9 mouse cellular contexts compared by ENCODE assay signal in the genomic region with DNA sequence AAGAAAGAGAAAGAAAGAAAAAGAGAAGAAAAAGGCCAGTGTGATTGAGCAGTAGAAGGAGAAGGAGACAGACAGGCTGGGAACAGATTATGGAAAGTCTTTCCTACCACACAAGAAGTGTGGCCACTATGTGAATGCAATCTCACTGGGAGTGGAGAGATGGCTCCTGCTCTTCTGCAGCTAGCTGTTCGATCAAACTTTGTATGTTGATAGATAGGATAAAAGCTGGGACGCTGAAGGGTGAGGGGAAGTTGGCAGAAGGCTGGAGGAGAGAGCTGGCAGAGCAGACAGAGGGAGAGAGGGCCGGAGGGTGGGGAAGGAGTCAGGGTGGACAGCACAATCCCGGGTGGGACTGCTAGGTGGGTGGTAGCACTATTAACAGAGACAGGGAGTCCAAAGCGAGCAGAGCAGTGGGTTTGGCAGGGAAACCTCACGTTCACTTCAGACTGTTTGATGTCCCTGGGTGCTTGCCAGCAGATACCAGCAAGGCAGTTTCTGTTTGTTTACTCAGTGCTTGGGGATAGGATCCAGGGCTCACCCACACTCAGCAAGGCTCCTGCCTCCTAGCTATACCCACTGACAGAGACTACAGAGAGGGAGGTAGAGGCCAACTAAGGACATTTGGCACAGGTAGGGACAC. TPM values are rescaled to one million over a fixed set of nuclear protein-coding genes. Genes with fewer than 3 reads are reported as not detected.
DNase-seq lines count a peak whose midpoint lies in the region; ATAC-seq and TF ChIP-seq lines count a peak whose summit lies in the region.
"Had no signal": no experiment of that assay in that cellular context is flagged by ENCODE, and none has a peak within 500 bp of the region (broad histone marks: within the 10 kb centered on the region; RNA-seq: fewer than 3 reads in every experiment).

No protein-coding gene starts in this region.

- H3K4me2 ChIP-seq in midbrain, embryonic 14.5 days (ENCODE audit: low read length) = no peak overlapping the region
- H3K4me2 ChIP-seq in midbrain, embryonic 13.5 days (replicated peaks) = no peak overlapping the region
- H3K4me2 ChIP-seq in lung, embryonic 14.5 days = no peak overlapping the region

- no peak for TF ChIP-seq POLR2A in cerebellum, adult 2 months (IDR thresholded peaks at IDR 0.05; ENCODE audit: borderline replicate concordance, insufficient read depth, low read length)

- no peak overlapping the region for H3K4me3 ChIP-seq in cerebellum, adult 2 months (replicated peaks; ENCODE audit: insufficient read depth, low read depth, low read length)
- H3K4me3 ChIP-seq in midbrain, embryonic 14.5 days (replicated peaks; ENCODE audit: low read depth, low read length) = no peak overlapping the region
- H3K4me3 ChIP-seq in midbrain, embryonic 13.5 days (replicated peaks) = no peak overlapping the region
- no peak overlapping the region for H3K4me3 ChIP-seq in lung, embryonic 14.5 days (ENCODE audit: low read depth, low read length)

- no peaks in the 10 kb centered on the region for H3K27me3 ChIP-seq in cerebellum, adult 2 months (ENCODE audit: control insufficient read depth, insufficient read depth, low read length)
- H3K27me3 ChIP-seq in midbrain, embryonic 14.5 days (ENCODE audit: control insufficient read depth, insufficient read depth, low read length) = no peaks in the 10 kb centered on the region
- no peaks in the 10 kb centered on the region for H3K27me3 ChIP-seq in midbrain, embryonic 13.5 days
- no peaks in the 10 kb centered on the region for H3K27me3 ChIP-seq in lung, embryonic 14.5 days (ENCODE audit: insufficient read depth, low read length)

- H3K27ac ChIP-seq in cerebellum, adult 2 months (ENCODE audit: insufficient read depth, low read length) = no peak overlapping the region
- no peak overlapping the region for H3K27ac ChIP-seq in midbrain, embryonic 14.5 days (replicated peaks; ENCODE audit: low read depth, low read length)
- H3K27ac ChIP-seq in midbrain, embryonic 13.5 days = no peak overlapping the region
- no peak overlapping the region for H3K27ac ChIP-seq in lung, embryonic 14.5 days (ENCODE audit: low read depth)
- H3K27ac ChIP-seq: macrophage had no signal

- TF ChIP-seq CTCF in cerebellum, adult 2 months (IDR thresholded peaks at IDR 0.05; ENCODE audit: borderline replicate concordance, insufficient read depth, low read depth, low read length) = no peak
- no peak for TF ChIP-seq CTCF in lung, embryonic 14.5 days (IDR thresholded peaks at IDR 0.05; ENCODE audit: low read depth)

- no peaks in the 10 kb centered on the region for H3K9me3 ChIP-seq in midbrain, embryonic 14.5 days (ENCODE audit: control insufficient read depth, low read length)
- no peaks in the 10 kb centered on the region for H3K9me3 ChIP-seq in midbrain, embryonic 13.5 days
- H3K9me3 ChIP-seq in lung, embryonic 14.5 days (ENCODE audit: low read depth, low read length) = no peaks in the 10 kb centered on the region

- ATAC-seq in midbrain, embryonic 14.5 days (ENCODE audit: low FRiP score, low TSS enrichment) = no peak
- ATAC-seq in midbrain, embryonic 13.5 days = no peak
- peak; percentile 17 to 34; a peak in 1 of 4 replicates for ATAC-seq in hematopoietic stem cell, adult 5-6 weeks (replicated peaks in 1 of 2; ENCODE audit: insufficient read depth in 1 of 2, low FRiP score in 2 of 2, low TSS enrichment in 1 of 2, low read depth in 1 of 2, poor library complexity in 2 of 2, severe bottlenecking in 2 of 2)
- ATAC-seq in lung, embryonic 14.5 days (ENCODE audit: insufficient read depth) = peak; percentile 74

- peak; percentile 20 to 31 for DNase-seq in cerebellum, adult 2 months
- no peak for DNase-seq in cerebellum, adult 11 months
- peak; percentile 10 for DNase-seq in midbrain, embryonic 14.5 days
- DNase-seq in lung, embryonic 14.5 days = peak; percentile 70
- peak; percentile 51 for DNase-seq in testis, postnatal 14 days (ENCODE audit: low spot score)
- no peak for DNase-seq in thymus, postnatal 0 days (ENCODE audit: low spot score)

- H3K4me1 ChIP-seq in cerebellum, adult 2 months (ENCODE audit: control insufficient read depth, insufficient read depth, low read length) = no peaks in the 10 kb centered on the region
- H3K4me1 ChIP-seq in midbrain, embryonic 14.5 days (ENCODE audit: control insufficient read depth, insufficient read depth, low read length) = no peaks in the 10 kb centered on the region
- H3K4me1 ChIP-seq in midbrain, embryonic 13.5 days (replicated peaks) = no peaks in the 10 kb centered on the region
- no peaks in the 10 kb centered on the region for H3K4me1 ChIP-seq in lung, embryonic 14.5 days (ENCODE audit: insufficient read depth)

- H3K9ac ChIP-seq in midbrain, embryonic 14.5 days (replicated peaks; ENCODE audit: low read length) = no peak overlapping the region
- no peak overlapping the region for H3K9ac ChIP-seq in midbrain, embryonic 13.5 days (replicated peaks)
- no peak overlapping the region for H3K9ac ChIP-seq in lung, embryonic 14.5 days

- 8% methylated on average over 6 of the region's 6 CpGs for WGBS in cerebellum, adult 2 months
- 63% methylated on average over 6 of the region's 6 CpGs for WGBS in midbrain, embryonic 14.5 days
- 70% methylated on average over 6 of the region's 6 CpGs for WGBS in midbrain, embryonic 13.5 days
- 22% methylated on average over 6 of the region's 6 CpGs for WGBS in lung, embryonic 14.5 days

- no peaks in the 10 kb centered on the region for H3K36me3 ChIP-seq in midbrain, embryonic 14.5 days (ENCODE audit: control insufficient read depth, insufficient read depth, low read length)
- H3K36me3 ChIP-seq in midbrain, embryonic 13.5 days = no peaks in the 10 kb centered on the region
- H3K36me3 ChIP-seq in lung, embryonic 14.5 days (ENCODE audit: insufficient read depth) = no peaks in the 10 kb centered on the region

RNA-seq across cellular contexts. Expression of gene Slc16a10, which starts 35.4 kb away (rescaled TPM):
- 3.6 and 5.0 TPM in 2 replicates for polyA plus RNA-seq in cerebellum, adult 2 months (2012; rRNA removed)
- 1.2 and 3.2 TPM in 2 replicates for polyA plus RNA-seq in midbrain, embryonic 14.5 days (2014; fragmentation: Nextera tagmentation; extraction: Ambion mirVana)
- polyA plus RNA-seq in midbrain, embryonic 13.5 days (2015; fragmentation: Nextera tagmentation; extraction: Ambion mirVana) = 2.2 and 2.7 TPM in 2 replicates
- 12.8 and 19.6 TPM in 2 replicates for total RNA-seq in hematopoietic stem cell, adult 5-6 weeks (2017)
- 4.2 and 5.3 TPM in 2 replicates for polyA plus RNA-seq in lung, embryonic 14.5 days (2014; fragmentation: Nextera tagmentation; extraction: Ambion mirVana)
- polyA plus RNA-seq in thymus, postnatal 0 days (2015; fragmentation: Nextera tagmentation; extraction: Ambion mirVana) = 26.5 and 31.2 TPM in 2 replicates

Comparison
In these comparisons a context has a peak if more than half of its experiments do, and no peak if none do; other contexts are left out.
1. DNase-seq: peak in cerebellum, adult 2 months (2 of 2), midbrain, embryonic 14.5 days (single experiment), lung, embryonic 14.5 days (single experiment) and testis, postnatal 14 days (single experiment); none in cerebellum, adult 11 months (single experiment) and thymus, postnatal 0 days (single experiment).
2. ATAC-seq: peak in hematopoietic stem cell, adult 5-6 weeks (2 of 2) and lung, embryonic 14.5 days (single experiment); none in midbrain, embryonic 14.5 days (single experiment) and midbrain, embryonic 13.5 days (single experiment).